Mouse (Mus musculus) cerebellum, adult 2 months (tissue): ENCODE data around the gene Trim7.

Experiments used
- CTCF ChIP-seq: fragments of 200-500 bp; IDR thresholded peaks from 2 replicates; pipeline ENCODE4 v1.5.1; 2011; ENCODE audit warnings: low read depth, mild to moderate bottlenecking, control low read depth, low read length, moderate library complexity, borderline replicate concordance; ENCODE audit not compliant: insufficient read depth
- POLR2A ChIP-seq: fragments of 200-500 bp; IDR thresholded peaks from 2 replicates; pipeline ENCODE4 v1.6.1; 2011; ENCODE audit warnings: low read length, control low read depth, borderline replicate concordance; ENCODE audit not compliant: insufficient read depth

DNA sequence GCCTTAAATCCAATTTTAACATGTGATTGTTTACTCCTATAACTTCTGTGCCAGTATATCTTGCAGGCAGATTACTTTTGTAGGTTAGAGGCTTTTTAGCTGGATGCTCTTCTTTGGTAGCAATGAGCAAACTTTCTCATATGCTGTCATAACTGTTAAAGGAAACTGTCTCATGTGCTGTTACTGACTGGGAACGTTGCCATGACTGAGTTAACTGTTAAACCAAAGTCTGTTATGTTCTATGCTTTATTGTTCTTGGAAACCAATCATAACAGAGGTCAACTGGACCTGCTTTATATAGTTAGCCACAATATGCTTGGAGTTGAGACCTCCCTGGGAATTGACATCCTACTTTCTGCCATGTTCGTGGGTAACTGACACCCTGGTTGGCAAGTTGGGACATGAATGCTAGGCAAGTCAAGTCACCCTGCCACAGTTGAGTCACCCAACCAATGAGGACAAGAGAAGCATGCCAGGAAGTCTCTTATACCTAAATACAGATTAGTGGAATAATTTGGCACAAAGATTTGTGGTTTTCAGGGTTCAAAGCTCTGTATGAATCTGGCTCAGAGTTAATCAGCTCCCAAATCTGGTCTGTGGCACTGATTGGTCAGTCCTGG, 73.0 kb downstream of the Trim7 start:
- TF ChIP-seq POLR2A (no peak), CTCF (no peak)
